In the genomic region with DNA sequence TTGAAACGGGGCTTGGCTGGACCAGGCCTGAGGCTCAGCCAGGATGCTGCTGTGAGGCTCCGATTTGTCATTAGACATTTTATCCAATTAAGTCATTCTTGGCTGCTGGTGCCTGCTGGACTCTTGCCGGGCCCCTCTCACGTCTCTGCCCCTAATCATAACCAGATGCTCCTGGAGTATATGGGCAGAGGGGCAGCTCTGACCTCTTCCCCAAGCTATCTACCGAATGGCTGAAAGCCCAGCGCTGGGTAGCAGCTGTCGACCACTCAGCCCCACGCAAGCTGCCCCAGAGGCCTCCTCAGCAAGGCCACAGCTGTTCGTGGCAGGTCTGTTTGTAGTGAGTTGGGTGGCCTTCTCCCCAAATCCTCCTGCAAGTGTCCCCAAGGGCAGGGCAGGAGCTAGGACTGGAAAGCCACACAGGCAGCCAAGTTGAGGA, we compare ENCODE assay signal across 11 mouse cellular contexts. TPM values are rescaled to one million over a fixed set of nuclear protein-coding genes. Genes with fewer than 3 reads are reported as not detected.
DNase-seq lines count a peak whose midpoint lies in the region; ATAC-seq and TF ChIP-seq lines count a peak whose summit lies in the region.
"Had no signal": no experiment of that assay in that cellular context is flagged by ENCODE, and none has a peak within 500 bp of the region (broad histone marks: within the 10 kb centered on the region; RNA-seq: fewer than 3 reads in every experiment).

No protein-coding gene starts in this region.

- no peak for TF ChIP-seq CTCF in E14TG2a.4 (conservative IDR thresholded peaks at IDR 0.05; ENCODE audit: low read length)
- TF ChIP-seq CTCF in kidney, adult 2 months (conservative IDR thresholded peaks at IDR 0.05; ENCODE audit: insufficient read depth, insufficient read length, low read depth, low read length), result no peak

- DNase-seq in heart, adult 18-20 months, result peak; percentile 81 to 85
- peak; percentile 72 for DNase-seq in embryonic facial prominence, embryonic 14.5 days (ENCODE audit: low spot score)
- DNase-seq in heart, postnatal 4 days, result peak; percentile 78
- no peak for DNase-seq in thymus, postnatal 0 days (ENCODE audit: low spot score)
- no peak for DNase-seq in cerebellum, adult 11-12 months
- DNase-seq in kidney, adult 2 months, result no peak
- DNase-seq: adrenal gland, adult 8-10 months; midbrain, embryonic 14.5 days had no signal

- no peak for ATAC-seq in heart, embryonic 11.5 days (replicated peaks; ENCODE audit: insufficient number of reproducible peaks, low FRiP score, low TSS enrichment)
- peak; percentile 58 for ATAC-seq in embryonic facial prominence, embryonic 14.5 days (ENCODE audit: low read depth)
- ATAC-seq: CD4-positive, CD25-positive, alpha-beta regulatory T cell, adult 4 months had no signal

- no peak overlapping the region for H3K9ac ChIP-seq in heart, embryonic 11.5 days (ENCODE audit: low read depth, low read length)
- H3K9ac ChIP-seq in embryonic facial prominence, embryonic 14.5 days (ENCODE audit: low read depth, low read length), result no peak overlapping the region

- no peak overlapping the region for H3K27ac ChIP-seq in heart, embryonic 11.5 days (ENCODE audit: low read depth, low read length)
- no peak overlapping the region for H3K27ac ChIP-seq in embryonic facial prominence, embryonic 14.5 days (replicated peaks; ENCODE audit: low read depth, low read length)
- no peak overlapping the region for H3K27ac ChIP-seq in kidney, adult 2 months (ENCODE audit: insufficient read depth, low read depth, low read length)

- no peaks in the 10 kb centered on the region for H3K36me3 ChIP-seq in heart, embryonic 11.5 days (ENCODE audit: control insufficient read depth, insufficient read depth, low read length)
- peaks cover 21% of the 10 kb centered on the region for H3K36me3 ChIP-seq in E14TG2a.4 (ENCODE audit: insufficient read depth, low read length)
- H3K36me3 ChIP-seq in embryonic facial prominence, embryonic 14.5 days (ENCODE audit: control insufficient read depth, insufficient read depth, low read length), result no peaks in the 10 kb centered on the region
- H3K36me3 ChIP-seq in kidney, adult 2 months (ENCODE audit: control insufficient read depth, insufficient read depth, low read length), result no peaks in the 10 kb centered on the region

- peaks cover 27% of the 10 kb centered on the region for H3K27me3 ChIP-seq in heart, embryonic 11.5 days (ENCODE audit: control insufficient read depth, insufficient read depth, low read length)
- no peaks in the 10 kb centered on the region; the same call in 1 of the 2 replicates for H3K27me3 ChIP-seq in E14TG2a.4 (ENCODE audit: insufficient read depth, low read length)
- H3K27me3 ChIP-seq in embryonic facial prominence, embryonic 14.5 days (replicated peaks; ENCODE audit: control insufficient read depth, insufficient read depth, low read length), result peaks cover 14% of the 10 kb centered on the region
- H3K27me3 ChIP-seq in kidney, adult 2 months (replicated peaks; ENCODE audit: control insufficient read depth, insufficient read depth, low read length), result no peaks in the 10 kb centered on the region

- TF ChIP-seq POLR2A in kidney, adult 2 months (IDR thresholded peaks at IDR 0.05; ENCODE audit: low read depth, low read length), result no peak

- H3K4me3 ChIP-seq in heart, embryonic 11.5 days (ENCODE audit: low read depth, low read length), result no peak overlapping the region
- peak overlapping the region; percentile 53 for H3K4me3 ChIP-seq in E14TG2a.4 (replicated peaks; ENCODE audit: low read length)
- no peak overlapping the region for H3K4me3 ChIP-seq in embryonic facial prominence, embryonic 14.5 days (ENCODE audit: low read depth, low read length)
- no peak overlapping the region for H3K4me3 ChIP-seq in kidney, adult 2 months (ENCODE audit: insufficient read depth, low read depth, low read length)

- no peaks in the 10 kb centered on the region for H3K9me3 ChIP-seq in heart, embryonic 11.5 days (replicated peaks; ENCODE audit: control insufficient read depth, low read length)
- H3K9me3 ChIP-seq in E14TG2a.4 (ENCODE audit: low read length), result no peaks in the 10 kb centered on the region
- no peaks in the 10 kb centered on the region for H3K9me3 ChIP-seq in embryonic facial prominence, embryonic 14.5 days (ENCODE audit: control insufficient read depth, low read length)

- no peak overlapping the region for H3K4me2 ChIP-seq in heart, embryonic 11.5 days
- no peak overlapping the region for H3K4me2 ChIP-seq in embryonic facial prominence, embryonic 14.5 days (ENCODE audit: low read depth, low read length)

- WGBS in heart, embryonic 11.5 days (ENCODE audit: insufficient replicate concordance), result 63% methylated on average over 9 of the region's 9 CpGs
- 23% methylated on average over 9 of the region's 9 CpGs for whole genome bisulfite sequencing in embryonic facial prominence, embryonic 14.5 days
- 75% methylated on average over 9 of the region's 9 CpGs for WGBS in kidney, adult 2 months

- H3K4me1 ChIP-seq in heart, embryonic 11.5 days (ENCODE audit: control insufficient read depth, insufficient read depth, low read length), result no peaks in the 10 kb centered on the region
- H3K4me1 ChIP-seq in E14TG2a.4 (replicated peaks; ENCODE audit: low read depth, low read length), result peaks cover 96% of the 10 kb centered on the region
- H3K4me1 ChIP-seq in embryonic facial prominence, embryonic 14.5 days (ENCODE audit: control insufficient read depth, insufficient read depth, low read length), result peaks cover 8% of the 10 kb centered on the region; the same call in 1 of the 2 replicates
- H3K4me1 ChIP-seq in kidney, adult 2 months (ENCODE audit: control insufficient read depth, insufficient read depth, low read length), result no peaks in the 10 kb centered on the region

RNA-seq across cellular contexts. Expression of gene Plxdc1, which starts 5.7 kb away (rescaled TPM):
- total RNA-seq in heart, adult 18-20 months (2021), result 1 to 10 TPM; 3.2 to 4.6 TPM
- 0.14 TPM in 1 of 2 replicates, not detected in the other for polyA plus RNA-seq in heart, embryonic 11.5 days (2014; fragmentation: Nextera tagmentation; extraction: Ambion mirVana)
- 1.6 and 2.0 TPM in 2 replicates for polyA plus RNA-seq in embryonic facial prominence, embryonic 14.5 days (2014; fragmentation: Nextera tagmentation; extraction: Ambion mirVana)
- total RNA-seq in heart, postnatal 4 days (2021), result 1 to 10 TPM; 3.4 to 4.2 TPM
- 36.6 and 42.0 TPM in 2 replicates for polyA plus RNA-seq in thymus, postnatal 0 days (2015; fragmentation: Nextera tagmentation; extraction: Ambion mirVana)
- 1.0 TPM in 2 replicates for polyA plus RNA-seq in kidney, adult 2 months (2012; rRNA removed)

RNA-seq across cellular contexts. Expression of gene Arl5c, which starts 15.4 kb away (rescaled TPM):
- total RNA-seq in heart, adult 18-20 months (2021), result 1 to 10 TPM in 1 of 2 experiments, not detected in 1; 1.1 TPM
- 7.2 and 8.0 TPM in 2 replicates for polyA plus RNA-seq in heart, embryonic 11.5 days (2014; fragmentation: Nextera tagmentation; extraction: Ambion mirVana)
- 6.1 and 7.0 TPM in 2 replicates for polyA plus RNA-seq in embryonic facial prominence, embryonic 14.5 days (2014; fragmentation: Nextera tagmentation; extraction: Ambion mirVana)
- total RNA-seq in heart, postnatal 4 days (2021), result 1 to 10 TPM; 1.6 TPM
- 201 and 211 TPM in 2 replicates for polyA plus RNA-seq in thymus, postnatal 0 days (2015; fragmentation: Nextera tagmentation; extraction: Ambion mirVana)
- 0.75 and 2.8 TPM in 2 replicates for polyA plus RNA-seq in kidney, adult 2 months (2012; rRNA removed)

RNA-seq across cellular contexts. Expression of gene Cacnb1, which starts 42.3 kb away (rescaled TPM):
- 1 to 10 TPM; 5.1 to 5.9 TPM for total RNA-seq in heart, adult 18-20 months (2021)
- 5.0 and 6.1 TPM in 2 replicates for polyA plus RNA-seq in heart, embryonic 11.5 days (2014; fragmentation: Nextera tagmentation; extraction: Ambion mirVana)
- 25.1 and 30.4 TPM in 2 replicates for polyA plus RNA-seq in embryonic facial prominence, embryonic 14.5 days (2014; fragmentation: Nextera tagmentation; extraction: Ambion mirVana)
- total RNA-seq in heart, postnatal 4 days (2021), result 1 to 10 TPM; 7.4 to 7.5 TPM
- polyA plus RNA-seq in thymus, postnatal 0 days (2015; fragmentation: Nextera tagmentation; extraction: Ambion mirVana), result 3.9 and 5.0 TPM in 2 replicates
- 6.1 and 7.6 TPM in 2 replicates for polyA plus RNA-seq in kidney, adult 2 months (2012; rRNA removed)

RNA-seq across cellular contexts. Expression of gene Rpl19, which starts 46.0 kb away (rescaled TPM):
- total RNA-seq in heart, adult 18-20 months (2021), result 100 to 1,000 TPM; 537 to 590 TPM
- polyA plus RNA-seq in heart, embryonic 11.5 days (2014; fragmentation: Nextera tagmentation; extraction: Ambion mirVana), result 855 and 888 TPM in 2 replicates
- 1,126 and 1,148 TPM in 2 replicates for polyA plus RNA-seq in embryonic facial prominence, embryonic 14.5 days (2014; fragmentation: Nextera tagmentation; extraction: Ambion mirVana)
- total RNA-seq in heart, postnatal 4 days (2021), result 100 to 1,000 TPM; 795 to 849 TPM
- 1,510 and 1,580 TPM in 2 replicates for polyA plus RNA-seq in thymus, postnatal 0 days (2015; fragmentation: Nextera tagmentation; extraction: Ambion mirVana)
- polyA plus RNA-seq in kidney, adult 2 months (2012; rRNA removed), result 503 and 653 TPM in 2 replicates

Comparison
In these comparisons a context has a peak if more than half of its experiments do, and no peak if none do; other contexts are left out.
1. DNase-seq: peak in heart, adult 18-20 months (2 of 2), embryonic facial prominence, embryonic 14.5 days (single experiment) and heart, postnatal 4 days (single experiment); none in thymus, postnatal 0 days (single experiment), cerebellum, adult 11-12 months (single experiment) and kidney, adult 2 months (single experiment).
2. RNA of gene Plxdc1, which starts 5.7 kb away (polyA plus RNA-seq): 36.6 to 42.0 TPM in thymus, postnatal 0 days; 1.6 to 2.0 TPM in embryonic facial prominence, embryonic 14.5 days, 1.0 TPM in kidney, adult 2 months and 0.14 TPM in heart, embryonic 11.5 days; every median in the first group is over 10 times any median in the second.
3. RNA of gene Arl5c, which starts 15.4 kb away (polyA plus RNA-seq): 201 to 211 TPM in thymus, postnatal 0 days; 7.2 to 8.0 TPM in heart, embryonic 11.5 days, 6.1 to 7.0 TPM in embryonic facial prominence, embryonic 14.5 days and 0.75 to 2.8 TPM in kidney, adult 2 months; every median in the first group is over 10 times any median in the second.